Mouse (Mus musculus): Measurements from ENCODE around the gene Mgll.

Gene Mgll

DNA sequence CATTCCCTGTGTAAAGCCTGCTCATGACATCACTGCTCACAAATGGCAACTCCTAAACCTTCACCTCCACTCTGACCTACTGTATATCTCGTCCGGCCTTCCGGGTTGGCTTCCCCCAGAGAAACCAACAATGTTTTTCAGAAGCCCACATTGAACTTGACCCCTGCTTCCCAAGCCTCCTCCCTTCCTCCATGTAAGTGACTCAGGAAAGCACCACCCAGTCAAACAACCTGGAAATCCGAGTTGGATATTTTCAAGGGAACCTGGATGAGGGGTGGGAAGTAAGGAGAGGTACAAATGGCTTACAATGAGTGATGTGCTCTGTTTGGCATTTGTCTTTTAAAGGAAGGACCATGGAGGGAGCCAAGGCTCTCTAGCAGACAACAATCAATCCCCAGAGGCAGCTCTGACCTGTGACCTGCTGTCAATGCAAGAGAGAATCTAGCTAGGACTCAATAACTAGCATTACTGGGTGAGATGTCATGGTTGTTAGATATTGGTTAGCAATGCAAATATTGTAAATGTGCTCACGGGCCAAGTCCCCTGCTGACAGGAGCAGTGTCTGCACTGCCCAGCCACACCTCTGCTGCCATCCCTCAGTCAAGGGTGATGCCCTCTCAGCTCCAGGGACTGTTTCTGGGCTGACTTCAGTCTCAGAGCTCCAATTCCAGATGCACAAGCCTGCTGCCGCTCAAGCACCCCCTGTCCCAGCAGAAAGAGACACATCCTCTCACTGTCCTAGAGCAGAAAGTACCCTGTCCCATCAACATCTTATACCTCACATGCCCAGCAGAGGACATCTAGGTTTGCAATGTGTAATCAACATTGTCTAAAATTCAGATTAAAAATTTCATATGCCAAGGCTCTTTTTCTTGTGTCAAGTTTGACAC lies 6.8 kb upstream of the Mgll start:
- DNase-seq (ENCODE audit: low spot score in 2 of 2) = no peak

DNA sequence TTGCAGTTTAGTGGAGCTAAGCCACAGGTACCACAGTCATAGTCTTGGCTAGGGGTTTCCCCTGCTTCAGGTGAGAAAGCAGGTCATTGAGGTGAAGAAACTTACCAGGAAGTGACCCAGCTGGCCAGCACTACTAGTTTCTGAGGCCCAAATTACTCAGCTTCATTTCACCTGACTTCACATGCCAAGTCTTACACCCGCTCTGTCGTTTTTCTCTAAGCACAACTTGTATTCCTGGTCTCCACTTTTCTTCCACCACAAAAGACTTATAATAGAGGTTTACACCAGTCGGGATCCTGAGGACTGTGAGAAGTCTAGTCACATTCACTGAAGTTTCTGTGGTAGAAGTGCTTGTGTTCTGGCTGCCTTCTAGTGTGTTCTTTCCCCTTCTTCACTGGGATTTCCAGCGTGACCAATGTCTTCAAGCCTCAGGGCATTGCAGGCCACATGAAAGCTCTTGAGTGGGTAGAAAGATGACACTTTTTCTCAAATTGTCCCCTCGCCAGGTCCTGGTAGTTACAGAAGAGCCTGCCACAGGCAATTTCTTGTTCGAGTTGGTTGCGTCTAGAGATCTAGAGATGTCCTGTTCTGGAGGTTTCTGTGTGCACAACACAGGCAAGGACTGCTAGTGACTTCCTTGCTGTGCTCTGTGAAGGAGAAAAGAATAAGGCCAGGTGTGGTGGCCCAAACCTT lies 6.0 kb upstream of the Mgll start:
- no peak for DNase-seq (ENCODE audit: low spot score in 2 of 2)

DNA sequence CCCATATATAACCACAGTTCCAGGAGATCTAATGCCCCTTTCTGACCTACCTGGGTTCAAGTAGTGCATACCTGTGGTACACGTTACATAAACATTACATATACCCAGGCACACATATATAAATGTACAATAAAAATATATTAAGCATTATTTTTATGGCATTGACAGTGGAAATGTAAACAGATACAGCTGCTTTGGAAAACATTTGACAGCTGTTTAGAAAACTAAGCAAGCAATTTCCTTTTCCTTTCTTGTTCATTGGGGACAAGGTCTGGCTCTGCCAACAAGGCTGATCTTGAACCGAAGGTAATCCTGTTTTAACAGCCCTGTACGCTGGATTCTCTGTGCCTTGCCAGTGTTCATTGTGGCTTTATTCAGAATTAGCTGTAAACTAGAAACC lies 3.2 kb upstream of the Mgll start:
- no peak for DNase-seq (ENCODE audit: low spot score in 2 of 2)

DNA sequence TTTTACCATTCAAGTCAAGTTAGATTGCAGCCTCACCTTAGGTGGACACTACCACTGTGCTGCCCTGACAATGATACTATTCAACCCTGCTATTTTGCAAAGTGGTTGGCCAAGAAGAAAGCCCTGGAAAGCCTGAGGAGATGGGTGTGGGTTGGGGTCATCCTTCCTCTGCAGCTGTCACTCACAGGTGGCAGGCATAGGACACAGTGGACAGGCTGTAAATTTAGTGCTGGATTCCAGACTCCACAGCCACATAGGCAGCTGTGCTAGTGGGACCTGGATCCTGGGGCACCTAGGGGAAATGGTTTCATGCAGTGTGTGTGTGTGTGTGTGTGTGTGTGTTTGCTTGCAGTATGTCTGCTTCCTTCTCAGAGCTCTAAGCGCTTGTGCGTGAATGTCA lies 1.3 kb upstream of the Mgll start:
- no peak for DNase-seq (ENCODE audit: low spot score in 2 of 2)

DNA sequence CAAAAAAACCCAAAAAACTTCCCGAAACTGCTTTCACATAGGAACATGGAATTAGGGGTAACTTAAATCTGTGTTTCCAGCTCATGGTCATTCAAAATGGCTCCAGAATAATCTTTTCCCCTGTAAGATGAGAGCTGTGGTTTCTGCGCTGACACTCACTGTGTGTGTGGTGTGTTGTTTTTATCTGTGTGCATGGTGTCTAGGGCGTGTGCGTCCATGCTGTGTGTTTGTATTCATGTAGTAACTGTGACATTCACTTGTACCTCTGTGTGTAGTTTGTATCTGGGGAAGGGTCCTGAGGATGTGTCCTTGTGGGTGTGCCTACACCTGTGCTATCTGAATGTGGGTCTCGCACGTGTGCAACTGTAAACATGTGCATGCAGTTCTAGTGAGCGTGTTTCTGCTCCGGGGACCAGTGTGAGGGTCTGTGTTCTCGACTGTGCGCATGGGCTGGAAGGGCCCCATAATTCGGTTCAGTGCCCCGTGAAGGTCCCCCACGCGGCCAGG lies 353 bp upstream of the Mgll start:
- no peak for DNase-seq (ENCODE audit: low spot score in 2 of 2)

DNA sequence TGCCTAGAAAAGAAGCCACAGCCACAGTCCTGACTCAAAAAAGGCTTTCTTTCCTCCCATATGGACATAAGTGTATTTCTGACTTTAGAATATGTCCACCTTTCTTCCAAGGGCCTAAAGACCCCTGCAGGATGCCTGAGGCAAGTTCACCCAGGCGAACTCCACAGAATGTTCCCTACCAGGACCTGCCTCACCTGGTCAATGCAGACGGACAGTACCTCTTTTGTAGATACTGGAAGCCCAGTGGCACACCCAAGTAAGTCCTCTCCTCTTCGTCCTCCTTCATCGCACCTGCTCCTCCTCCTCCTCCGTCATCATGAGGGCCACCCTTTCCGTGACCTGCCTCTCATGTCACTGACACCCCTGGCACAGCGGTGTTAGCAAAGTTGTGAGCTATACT lies 1.4 kb downstream of the Mgll start:
- no peak for DNase-seq (ENCODE audit: low spot score in 2 of 2)

DNA sequence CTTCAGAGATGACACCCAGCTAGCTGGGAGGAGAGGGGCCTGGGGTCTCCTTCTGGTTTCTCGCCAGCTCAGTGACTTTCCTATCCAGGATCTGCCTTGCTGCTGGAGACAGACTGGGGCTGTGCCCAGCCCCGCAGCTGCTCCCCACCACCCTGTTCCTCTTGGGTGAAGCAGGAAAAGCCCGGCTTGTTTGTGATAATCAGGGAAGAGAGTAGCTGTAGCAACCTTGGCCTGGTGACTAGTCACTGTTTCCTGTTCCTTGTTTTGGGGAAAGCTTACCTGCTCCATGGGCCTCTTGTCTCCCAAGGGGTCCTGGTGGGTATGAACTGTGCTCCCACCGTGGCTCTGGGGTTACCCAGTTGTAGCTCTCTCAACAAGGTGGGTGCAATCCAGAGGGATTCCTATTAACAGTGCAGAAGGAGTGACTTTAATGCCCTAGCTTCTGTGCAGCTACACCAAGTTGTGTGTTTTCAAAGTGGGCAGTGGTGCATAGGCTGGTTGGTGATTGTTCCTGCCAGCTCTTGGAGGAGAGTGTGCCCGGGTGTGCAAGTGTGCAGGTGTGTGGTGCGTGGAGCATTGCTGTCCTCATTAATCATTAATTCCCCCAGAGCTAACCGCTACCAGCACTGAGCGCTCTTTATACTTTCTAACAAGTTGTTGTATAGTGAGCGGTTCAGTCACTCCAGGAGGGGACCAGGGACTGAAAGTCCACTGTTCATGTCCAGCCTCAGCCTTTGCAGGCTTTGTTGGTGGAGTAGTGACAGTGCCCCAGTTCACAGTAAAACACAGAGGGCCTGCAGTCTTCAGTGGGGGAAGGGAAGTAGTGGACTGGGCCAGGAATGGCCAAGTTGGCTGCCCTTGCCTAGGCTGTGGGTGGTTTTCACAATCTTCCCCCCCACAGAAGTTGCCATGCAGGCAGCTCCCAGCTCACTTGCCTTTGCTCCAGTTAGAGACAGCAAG lies 2.3 kb downstream of the Mgll start:
- peak in 1 of 2 experiments; percentile 68 for DNase-seq (ENCODE audit: low spot score in 2 of 2)

DNA sequence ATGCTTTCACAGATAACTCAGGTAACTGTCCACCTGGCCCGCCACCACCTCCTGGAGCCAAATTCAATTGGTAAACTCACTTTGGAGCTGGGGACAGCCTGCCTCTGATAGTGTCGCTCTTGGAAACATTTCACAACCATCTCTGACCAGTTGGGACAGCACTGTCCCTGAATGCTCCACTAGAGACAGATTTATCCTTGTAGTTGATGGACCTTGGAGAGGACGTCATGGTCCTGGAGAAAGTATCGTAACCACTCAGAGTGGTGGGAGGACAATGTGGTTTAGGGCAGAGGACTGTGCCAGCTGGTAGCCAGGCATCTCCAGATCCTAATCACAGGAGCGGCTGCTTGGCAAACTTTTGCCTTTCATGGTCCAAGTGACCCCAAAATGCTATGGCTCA lies 3.3 kb downstream of the Mgll start:
- no peak for DNase-seq (ENCODE audit: low spot score in 2 of 2)

DNA sequence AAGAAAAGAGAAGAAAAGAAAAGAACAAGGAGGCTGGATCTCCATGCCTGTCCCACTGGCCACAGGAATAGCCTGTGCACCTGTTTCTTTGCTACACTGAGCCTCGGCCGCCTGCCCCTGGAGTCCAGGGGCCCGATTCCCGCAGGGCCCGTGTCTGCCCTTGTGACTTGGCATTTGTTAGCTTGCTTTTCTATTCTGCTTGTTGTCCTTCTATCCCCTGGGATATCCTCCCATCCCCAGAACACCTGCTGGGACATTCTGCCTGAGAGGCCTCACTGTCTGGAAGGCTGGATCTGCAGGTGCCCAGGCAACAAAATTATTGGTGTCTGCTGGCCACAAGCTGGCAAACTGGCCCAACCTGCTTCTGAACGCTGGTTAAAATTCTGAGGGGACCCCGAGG lies 3.8 kb downstream of the Mgll start:
- no peak for DNase-seq (ENCODE audit: low spot score in 2 of 2)

DNA sequence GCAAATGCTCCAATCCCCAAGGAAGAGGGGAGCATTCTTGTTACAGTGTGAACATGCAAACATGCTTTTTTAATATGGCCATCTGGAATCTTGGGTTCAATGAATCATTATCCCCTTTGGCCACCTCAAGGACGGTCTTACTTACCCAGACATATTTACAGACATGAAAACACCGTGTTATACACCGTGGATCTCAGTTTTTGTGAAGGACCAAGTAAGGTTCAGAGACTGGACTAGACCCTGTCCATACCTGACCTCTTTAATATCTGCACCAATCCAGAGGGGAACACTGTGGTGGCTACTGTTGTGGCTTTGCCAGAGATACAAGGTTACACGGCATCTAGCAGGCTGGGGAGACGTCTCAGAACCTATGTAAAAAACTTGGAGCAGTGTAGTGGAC lies 4.3 kb downstream of the Mgll start:
- DNase-seq (ENCODE audit: low spot score in 2 of 2) = no peak

DNA sequence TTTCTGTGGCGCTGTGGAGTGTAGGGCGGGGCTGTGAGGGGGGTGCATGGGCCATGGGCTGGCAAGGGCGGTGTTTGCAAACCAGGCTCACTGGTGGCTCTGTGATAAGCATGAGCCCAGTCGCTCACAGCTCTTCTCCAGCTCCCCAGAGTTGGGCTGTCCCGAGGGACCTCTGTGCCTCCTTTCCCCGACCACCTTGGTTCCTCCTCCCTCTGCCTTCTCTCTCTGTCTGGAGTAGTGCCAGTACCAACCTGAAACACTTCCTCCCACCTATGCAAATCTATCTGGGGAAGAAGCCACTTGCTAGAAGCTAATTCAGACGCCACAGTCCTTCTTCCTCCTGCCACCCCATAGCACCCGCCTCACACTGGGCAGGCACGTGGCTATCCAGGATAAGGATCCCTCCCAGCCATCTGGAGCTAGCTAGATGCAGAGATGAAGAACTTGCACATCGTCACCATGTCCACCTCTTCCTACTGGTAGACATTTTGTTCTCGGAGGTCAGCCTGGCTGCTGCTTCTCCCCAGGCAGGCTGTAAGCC lies 7.1 kb downstream of the Mgll start:
- peak in 1 of 2 experiments; percentile 82 for DNase-seq (ENCODE audit: low spot score in 2 of 2)

DNA sequence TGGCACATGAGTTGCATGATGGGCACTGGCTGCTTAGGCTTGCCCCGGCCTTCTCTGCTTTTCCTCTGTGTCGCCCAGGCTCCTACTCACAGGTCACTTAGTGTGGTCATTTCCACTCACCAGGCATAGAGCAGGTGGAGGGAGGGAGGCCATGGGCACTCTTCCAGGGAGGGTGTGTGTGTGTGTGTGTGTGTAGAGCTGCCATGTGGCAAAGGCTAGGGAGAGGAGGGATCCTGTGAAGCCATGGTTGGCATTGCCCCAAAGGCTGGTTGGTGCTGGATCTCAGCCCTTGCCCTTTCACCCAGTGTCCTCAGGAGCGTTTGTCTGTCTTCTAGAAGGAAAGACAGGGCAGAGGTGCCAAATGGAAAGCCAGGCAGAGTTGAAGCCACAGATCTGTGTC lies 7.8 kb downstream of the Mgll start:
- DNase-seq (ENCODE audit: low spot score in 2 of 2) = no peak

DNA sequence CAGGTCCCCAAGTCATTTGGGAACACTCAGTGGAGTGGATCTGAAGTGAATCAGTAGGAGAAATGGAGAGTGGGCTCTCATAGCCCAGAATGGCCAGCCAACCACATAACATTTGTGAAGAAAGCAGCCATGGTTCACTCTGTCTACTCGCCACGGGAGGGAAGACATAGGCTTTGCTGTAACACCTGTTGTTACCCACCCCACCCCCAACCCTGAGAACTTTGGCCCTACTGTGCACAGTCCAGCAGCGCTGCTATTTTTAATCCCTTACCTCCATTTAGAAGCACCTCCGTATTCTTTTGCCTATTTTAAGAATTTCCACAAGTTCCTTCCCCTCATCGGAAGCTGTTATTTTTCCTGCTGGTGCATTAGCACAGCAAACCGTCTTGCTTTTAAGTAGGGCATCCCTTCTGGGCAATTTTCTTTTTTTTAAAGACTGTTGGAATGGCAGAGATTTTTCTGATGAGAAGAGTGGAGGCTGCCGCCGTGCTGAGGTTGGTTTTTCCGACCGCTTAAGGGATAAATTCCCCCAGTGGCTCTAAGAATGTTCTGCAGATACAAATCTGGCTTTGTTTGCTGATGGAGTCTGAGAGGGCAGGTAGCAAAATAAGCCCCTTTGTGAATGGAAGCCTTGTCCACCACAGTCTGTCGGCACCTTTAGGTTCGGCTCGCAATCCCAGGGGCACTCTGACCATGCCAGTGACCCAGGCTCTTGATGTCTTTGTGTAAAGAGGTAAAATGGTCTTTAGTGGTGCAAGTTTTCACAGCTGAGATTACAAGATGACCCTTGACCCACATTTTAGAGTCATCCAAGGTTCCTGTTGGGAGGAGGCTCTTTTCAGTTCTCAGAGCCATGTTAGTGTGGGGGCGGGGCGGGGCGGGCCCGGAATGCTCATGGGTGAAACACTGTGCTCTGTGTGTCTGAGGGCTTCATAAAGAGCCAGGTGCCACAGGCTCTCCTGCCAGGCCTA lies 8.7 kb downstream of the Mgll start:
- no peak for DNase-seq (ENCODE audit: low spot score in 2 of 2)

DNA sequence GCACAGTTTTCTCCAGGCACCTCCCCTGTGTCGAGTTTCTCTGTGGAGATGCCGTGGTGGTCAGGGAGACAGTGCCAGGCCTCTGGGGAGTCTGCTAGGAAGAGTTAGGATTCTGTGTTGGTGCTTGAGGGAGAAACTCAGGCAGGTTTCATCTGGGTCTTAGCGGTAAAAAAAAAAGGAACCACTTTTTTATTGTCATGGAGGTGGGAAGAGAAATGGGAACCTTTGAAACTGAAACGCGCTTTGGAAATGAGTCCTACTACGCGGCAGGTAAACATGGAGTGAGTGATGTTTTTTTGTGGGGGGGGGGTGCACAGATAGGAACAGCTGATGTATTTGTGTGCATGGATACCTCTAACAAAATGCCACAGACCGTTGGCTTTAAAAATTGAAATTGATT lies 12.1 kb downstream of the Mgll start:
- no peak for DNase-seq (ENCODE audit: low spot score in 2 of 2)

DNA sequence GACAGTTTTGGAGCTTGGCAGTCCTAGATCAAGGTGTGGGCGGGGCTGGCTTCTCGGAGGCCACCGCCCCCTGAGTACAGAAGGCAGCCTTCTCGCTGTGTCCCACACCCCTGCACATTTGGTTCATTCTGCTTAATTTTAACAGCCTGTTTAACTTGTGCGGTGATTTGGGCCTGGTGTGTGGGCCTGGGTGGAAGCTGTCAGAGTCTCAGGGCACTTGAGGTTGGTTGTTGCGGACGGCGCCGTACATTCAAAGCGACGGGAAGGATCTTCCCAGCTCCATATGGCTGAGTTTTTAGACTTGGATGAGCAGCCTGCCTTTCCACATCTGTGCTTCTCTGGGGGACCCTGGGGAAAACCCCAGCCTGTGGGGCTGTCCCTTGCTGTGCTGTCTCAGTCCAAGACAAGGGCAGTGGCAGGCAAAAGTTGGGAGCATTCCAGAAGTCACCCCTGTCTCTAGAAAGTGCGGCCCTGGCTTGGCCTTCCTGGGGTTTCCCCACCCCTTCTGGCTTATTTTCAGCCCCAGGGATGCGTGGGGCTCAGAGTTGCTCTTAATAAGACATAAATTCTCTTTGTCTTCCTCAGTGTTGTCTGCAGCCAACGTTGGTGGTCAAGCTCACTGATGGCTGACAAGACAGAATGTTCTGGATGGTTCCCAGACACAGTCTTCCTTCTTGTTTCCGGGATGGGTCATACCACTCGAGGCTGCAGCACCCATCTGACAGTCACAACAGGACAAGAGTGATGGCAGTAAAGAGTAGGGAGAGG lies 12.7 kb downstream of the Mgll start:
- DNase-seq (ENCODE audit: low spot score in 2 of 2) = peak in 1 of 2 experiments; percentile 75

DNA sequence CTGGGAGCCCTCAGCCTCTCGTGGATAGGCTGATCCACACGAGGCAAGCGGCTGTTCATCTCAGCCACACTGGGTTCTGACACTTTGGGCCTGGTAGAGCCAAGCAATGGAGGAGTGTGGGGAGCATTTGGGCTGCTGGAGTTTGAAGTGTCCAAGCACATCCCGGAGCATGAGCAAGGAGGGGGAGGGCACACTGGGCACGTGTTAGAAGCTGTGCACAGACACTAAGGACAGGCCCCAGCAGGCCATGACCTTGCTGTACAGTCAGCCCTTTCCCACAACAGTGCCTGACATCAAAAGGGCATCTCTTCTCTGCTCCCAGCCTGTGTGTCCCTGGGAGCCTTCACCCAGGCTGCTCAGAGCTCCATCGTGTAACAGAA lies 13.3 kb downstream of the Mgll start:
- no peak for DNase-seq (ENCODE audit: low spot score in 2 of 2)

DNA sequence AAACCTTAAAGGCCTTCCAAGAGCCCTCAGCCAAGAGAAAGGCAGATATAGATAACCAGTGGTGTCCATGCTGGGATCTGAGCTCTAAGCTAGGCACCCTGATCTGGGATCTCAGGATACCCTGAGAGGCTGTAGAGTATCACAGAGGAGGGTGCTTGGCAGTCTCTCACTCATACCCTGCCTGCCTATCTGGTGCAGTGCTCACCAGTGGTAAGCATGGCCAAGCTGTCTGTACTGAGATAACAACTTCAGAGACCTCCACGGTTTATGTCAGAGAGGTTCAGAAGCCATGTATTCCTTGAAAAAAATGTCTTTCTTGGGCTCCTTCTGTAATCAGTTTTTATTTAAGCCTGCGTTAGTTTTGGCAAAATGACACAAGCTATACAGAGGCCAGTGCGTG lies 16.8 kb downstream of the Mgll start:
- DNase-seq (ENCODE audit: low spot score in 2 of 2) = no peak

DNA sequence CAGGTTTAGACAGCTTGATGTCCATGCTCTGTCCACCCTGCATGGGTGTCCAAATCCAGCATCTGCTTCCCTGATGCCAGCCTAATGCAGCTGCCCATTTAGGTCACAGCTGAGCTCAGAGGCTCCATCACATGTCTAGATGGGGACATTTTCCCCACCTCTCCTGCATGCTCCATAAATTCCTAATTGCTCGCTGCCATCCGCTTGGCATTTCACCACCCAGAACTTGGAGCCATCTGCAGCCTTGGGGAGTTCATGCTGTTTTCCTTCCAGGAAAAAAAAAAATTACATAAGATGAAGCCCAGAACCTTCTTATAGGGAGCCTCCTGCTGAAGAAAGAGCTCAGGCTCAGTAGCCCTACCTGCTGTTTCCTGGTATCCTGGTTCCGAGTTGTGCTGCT lies 17.6 kb downstream of the Mgll start:
- DNase-seq (ENCODE audit: low spot score in 2 of 2) = no peak

DNA sequence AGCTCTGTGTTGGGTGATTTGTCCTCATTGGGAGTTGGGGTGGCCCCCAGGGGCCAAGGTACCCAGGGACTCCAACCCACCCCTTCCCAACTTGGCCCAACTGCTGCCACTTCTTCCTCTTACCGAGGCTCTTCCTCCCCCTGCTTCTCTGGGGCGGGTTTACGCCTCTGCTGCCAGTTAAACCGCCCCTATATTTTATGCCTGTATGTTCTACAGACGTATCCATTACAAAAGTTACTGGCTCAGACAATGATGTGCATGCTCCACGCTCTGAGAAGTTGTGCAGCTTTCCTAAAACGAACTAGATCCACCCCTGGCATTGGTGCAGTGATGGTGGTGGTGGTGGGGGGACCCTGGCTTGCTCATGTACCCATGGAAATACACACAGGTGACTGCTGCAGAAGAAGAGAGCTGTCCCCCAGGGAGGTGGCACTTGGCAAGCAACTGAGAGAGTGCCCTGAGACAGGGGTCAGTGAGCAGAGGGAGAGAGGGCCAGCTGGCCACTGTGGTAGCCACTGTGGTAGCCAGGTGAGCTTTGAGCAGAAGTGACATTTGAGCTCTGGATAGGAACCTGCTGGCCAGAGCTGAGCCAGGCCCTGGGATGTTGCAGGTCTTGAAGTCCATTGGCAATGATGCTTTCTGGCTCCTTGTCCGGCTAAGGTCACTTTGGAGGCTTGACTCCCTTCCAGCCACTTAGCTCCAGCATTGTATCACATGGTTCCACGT lies 18.2 kb downstream of the Mgll start:
- DNase-seq (ENCODE audit: low spot score in 2 of 2) = no peak

Data from frontal cortex, postnatal 36 days (tissue).